Mouse (Mus musculus) activated CD4-positive, CD25-positive, alpha-beta regulatory T cell, adult 4 months (primary cell): ENCODE results near the gene Pex11a. TPM values are rescaled to one million over a fixed set of nuclear protein-coding genes. Genes with fewer than 3 reads are reported as not detected.
"Not testable (repeated sequence)": the region's sequence is repeated elsewhere in the genome, so short reads cannot be mapped to it uniquely, and the experiment has no call there.

Source experiments
- ATAC-seq: one replicate; pipeline ENCODE4 v1.8.0; 2017
- polyA plus RNA-seq, 2 experiments: library from polyadenylated mRNA; unstranded; fragments of 100-300 nt; shearing (Covaris generic); gene quantifications; one replicate each; pipeline ENCODE4 v1.2.1; 2017

The Pex11a gene
- 1 to 10 TPM; 2.6 to 2.7 TPM for polyA plus RNA-seq

DNA sequence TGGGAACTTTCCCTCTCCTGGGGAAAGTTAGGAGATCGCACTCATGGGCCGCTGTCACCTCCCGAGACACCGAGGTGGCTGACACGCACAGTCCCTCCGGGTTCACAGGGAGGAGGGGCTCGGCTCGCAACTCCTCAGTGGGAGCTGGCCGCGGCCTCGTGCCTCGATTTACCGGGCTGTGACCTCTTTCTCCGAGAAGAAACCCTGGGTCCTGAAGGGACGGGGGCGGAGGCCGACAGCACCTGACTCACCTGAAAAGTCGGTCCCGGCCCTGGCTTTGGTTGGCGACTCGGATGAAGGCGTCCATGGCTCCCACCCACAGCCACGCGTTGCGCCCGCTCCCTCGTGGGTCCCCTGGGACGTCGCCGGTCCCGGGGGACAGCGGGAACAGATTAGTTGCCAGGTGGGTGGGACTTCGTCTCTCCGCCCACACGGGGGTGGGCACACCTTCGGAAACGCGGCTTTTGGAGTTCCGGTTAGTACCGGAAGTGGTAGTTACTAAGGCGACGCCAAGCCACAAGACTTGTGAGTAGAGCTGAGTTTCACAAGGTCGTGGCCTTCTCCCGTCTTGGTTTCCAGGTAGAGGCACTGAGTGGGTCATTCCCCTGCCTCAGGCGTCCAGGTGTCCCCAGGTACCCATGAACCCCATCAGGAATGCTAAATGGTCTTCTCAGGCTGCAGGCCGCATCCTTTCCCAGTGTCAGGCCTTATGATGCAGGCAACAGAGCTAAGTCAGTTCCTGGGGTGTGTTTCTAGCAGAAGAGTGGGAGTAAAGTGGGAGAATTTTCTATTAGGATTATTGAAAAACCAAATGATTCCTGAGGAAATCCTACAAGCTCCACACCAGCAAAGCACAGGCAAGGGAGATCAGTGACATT is at the start of gene Pex11a, which contains the start of gene Wdr93:
TSS of gene Pex11a (minus strand) at position 473 of the 878 bp plus-strand sequence.
TSS of gene Wdr93 (plus strand) at position 505 of the 878 bp plus-strand sequence.
- ATAC-seq, result peak; percentile 95

GRCm38 (mm10) chr7:79789812-79790211 is 46.9 kb upstream of the Pex11a start:
- ATAC-seq, result not testable (repeated sequence)

- peak; percentile 43 for ATAC-seq
Measured at GRCm38 (mm10) chr7:79786295-79786694, 43.4 kb upstream of the Pex11a start.

DNA sequence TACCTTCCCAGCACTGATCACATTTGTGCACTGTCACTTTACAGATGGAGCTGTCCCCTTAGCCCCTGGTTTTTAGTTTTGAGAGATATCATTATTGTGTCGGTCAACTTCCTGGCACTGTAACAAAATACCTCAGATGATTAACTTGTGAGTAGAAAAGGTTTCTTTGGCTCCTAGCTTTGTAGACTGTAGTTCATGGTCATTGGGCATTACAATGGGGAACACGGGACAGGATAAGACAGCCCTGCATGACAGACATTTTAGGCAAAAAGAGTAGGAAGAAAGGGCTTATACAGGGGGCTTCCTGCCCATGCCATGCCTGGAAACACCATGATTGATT is 39.6 kb upstream of the Pex11a start:
- ATAC-seq, result no peak

DNA sequence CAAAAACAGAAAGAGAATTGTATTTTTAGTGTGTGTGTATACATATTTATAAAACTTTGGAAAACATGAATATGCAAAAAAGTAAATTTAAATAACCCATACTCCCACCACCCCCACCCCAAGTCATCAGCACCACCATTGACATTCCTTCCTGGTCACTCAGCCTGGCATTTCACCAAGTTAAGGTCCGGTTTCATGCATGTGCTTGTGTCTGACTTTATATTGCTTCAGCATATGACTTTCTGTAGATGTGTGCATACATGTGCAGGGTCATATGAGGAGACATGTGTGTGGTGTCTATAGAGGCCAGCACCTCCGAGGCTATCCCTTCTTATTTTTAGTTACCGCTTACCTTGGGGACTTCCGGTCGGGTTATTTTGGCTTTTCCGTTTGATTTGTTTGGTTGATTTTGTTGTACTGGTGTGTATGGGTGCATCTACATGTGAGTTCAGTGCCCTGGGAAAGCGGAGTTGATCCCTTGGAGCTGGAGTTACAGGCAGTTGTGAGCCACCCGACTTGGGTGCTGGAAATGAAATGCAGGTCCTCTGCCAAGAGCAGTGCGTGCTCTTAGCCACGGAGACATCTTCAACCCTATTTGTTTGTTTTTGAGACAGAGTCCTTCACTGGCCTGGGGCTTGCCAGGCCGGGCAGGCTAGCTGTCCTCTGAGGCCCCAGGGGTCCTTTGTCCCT is 39.0 kb upstream of the Pex11a start:
- no peak for ATAC-seq

DNA sequence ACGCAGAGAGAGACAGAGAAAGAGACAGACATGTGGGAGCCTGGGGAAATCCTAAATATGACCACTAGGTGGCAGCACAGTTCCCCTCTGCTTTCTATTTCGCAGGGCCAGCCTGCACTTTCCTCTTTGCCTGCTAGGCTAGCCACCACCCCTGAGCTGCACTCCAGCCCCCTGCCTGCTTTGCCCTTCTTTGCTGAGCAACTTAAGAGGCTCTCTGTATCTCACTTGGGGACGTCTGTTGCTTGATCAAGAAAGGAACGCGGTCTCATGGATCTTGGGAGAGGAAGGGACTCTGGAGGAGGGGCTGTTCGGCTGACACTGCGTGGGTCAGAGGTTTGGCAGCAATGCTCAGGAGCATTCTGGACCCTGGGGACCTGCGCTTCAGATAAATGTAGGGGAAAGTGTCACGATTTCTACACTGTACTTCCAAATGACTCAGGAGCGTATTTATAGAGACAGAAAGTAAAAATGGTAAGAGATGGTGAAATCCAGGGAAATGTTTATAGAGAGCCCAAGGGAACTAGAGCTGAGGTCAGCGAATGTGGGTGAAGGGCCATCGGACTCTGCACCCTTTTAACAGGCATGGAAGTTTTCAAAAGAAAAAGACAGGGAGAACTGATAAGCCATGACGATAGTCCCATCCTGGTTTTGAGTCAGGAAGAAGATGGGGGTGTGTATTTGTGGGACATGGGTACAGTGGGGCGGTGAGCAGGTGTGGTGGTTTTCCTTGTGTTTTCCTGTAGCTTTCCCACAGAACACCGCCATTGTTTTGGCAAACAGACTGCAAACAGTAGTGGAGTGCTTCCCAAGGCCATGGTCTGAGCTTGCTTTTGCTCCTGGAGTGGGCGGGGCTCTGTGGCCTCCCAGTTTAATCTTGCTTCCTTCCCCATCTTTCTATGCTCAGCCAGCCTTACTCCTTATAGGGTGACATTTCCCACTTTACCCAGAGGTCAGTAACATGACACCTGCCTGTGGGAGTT is 38.0 kb upstream of the Pex11a start:
- peak; percentile 66 for ATAC-seq

- no peak for ATAC-seq
Measured at GRCm38 (mm10) chr7:79771561-79772512, 28.9 kb upstream of the Pex11a start.

DNA sequence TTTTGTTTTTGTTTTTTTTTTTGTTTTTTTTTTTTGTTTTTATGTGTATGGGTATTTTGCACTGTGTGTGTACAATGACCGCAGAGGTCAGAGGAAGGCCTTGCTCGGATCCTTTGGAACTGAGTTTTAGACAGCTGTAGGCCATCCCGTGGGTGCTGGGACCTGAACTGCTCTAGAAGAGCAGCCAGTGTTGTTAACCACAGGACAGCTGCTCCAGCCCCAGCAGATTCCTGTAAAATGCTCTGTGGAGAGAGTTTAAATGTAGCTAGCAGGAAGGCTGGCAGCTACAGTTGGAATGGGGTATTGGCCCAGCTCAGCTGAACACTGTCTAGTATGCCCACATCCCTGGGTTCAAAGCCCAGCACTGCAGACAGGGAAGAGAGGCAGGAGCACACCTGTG is 26.7 kb upstream of the Pex11a start:
- no peak for ATAC-seq

GRCm38 (mm10) chr7:79765991-79766390 is 23.1 kb upstream of the Pex11a start:
- no peak for ATAC-seq

GRCm38 (mm10) chr7:79762106-79762505 is 19.2 kb upstream of the Pex11a start:
- ATAC-seq, result no peak

- ATAC-seq, result no peak
Measured at GRCm38 (mm10) chr7:79761124-79761876, 18.4 kb upstream of the Pex11a start.

- ATAC-seq, result peak; percentile 83
Measured at GRCm38 (mm10) chr7:79759766-79760165, 16.8 kb upstream of the Pex11a start.

- ATAC-seq, result no peak
Measured at GRCm38 (mm10) chr7:79758176-79758575, 15.2 kb upstream of the Pex11a start.

GRCm38 (mm10) chr7:79756334-79756733 is 13.4 kb upstream of the Pex11a start:
- no peak for ATAC-seq

DNA sequence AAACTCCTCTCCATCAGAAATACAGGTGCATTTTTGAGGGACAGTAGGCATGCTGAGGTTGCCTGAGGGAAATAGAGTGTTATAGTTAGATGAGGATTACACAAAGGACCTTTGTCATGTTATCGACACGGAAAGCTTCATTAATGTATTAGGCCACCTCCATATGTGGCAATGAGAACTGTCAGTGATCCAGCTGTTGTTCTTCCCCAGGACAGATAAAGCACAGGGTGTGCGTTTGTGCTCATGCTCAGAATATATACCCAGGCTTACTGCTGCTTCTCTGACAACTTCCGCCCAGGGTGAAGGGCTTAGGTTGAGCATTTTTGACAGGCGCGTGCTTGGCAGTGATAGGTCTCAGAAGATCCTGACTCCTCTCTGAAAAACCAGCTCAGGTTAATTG is 6.6 kb upstream of the Pex11a start:
- no peak for ATAC-seq

DNA sequence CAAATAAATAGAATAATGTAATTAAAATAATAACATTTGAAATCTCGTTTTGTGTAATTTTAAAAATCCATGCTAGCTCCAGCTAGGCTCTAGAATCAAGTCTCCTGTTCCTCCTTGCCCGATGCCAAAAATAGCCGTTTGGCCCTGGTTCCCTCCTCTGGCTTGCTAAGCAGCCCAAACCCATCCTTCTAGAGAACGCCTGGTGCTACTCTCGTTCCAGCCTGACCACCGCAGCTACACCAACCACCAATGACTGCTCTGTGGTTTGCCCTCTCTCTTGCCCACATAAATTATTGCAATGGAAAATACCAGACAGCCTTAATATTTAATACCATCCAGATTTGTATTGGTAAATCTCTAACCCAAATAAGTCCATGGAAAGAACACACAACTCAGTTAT is 4.7 kb upstream of the Pex11a start:
- no peak for ATAC-seq

- no peak for ATAC-seq
Measured at GRCm38 (mm10) chr7:79744585-79744984, 1.7 kb upstream of the Pex11a start.

GRCm38 (mm10) chr7:79744051-79744450 is 1.1 kb upstream of the Pex11a start:
- no peak for ATAC-seq

DNA sequence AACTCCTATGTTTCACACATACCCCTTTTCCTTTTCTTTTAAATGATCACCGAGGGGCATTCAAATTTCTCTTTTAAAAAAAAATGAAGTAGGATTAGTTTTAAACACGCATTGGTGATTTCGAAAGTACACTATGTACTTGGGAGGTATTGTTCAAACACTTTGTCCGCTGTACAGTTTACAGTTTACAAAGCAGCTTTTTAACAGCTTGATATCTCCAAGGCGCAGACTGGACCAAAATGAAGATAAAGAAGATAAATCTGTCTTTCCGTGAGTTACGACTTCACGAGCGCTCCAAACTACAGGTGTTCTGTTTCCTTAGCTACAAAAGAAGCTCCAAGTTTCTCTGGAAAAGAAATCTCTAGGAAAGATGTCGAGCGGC is 663 bp downstream of the Pex11a start:
- peak; percentile 8 for ATAC-seq

- ATAC-seq, result no peak
Measured at GRCm38 (mm10) chr7:79740279-79740678, 2.7 kb downstream of the Pex11a start.

GRCm38 (mm10) chr7:79738913-79739312 is 4.0 kb downstream of the Pex11a start:
- ATAC-seq, result no peak
